Mouse (Mus musculus) limb, embryonic 11.5 days (tissue): ENCODE measurements at regions not wholly inside any gene's neighbourhood (a gene's known extent, or its start where the extent isn't known, plus 50 kb on each side); places are given as distances from the start of the nearest gene placed in this dataset.

Experiments used
- ATAC-seq: fragments of 200-750 bp; cut with Nextera tagmentation; 2 replicates; pipeline ENCODE4 v1.8.0; 2017; ENCODE audit warnings: low read depth; ENCODE audit not compliant: insufficient number of reproducible peaks, low FRiP score, low TSS enrichment
- DNase-seq: peaks from one replicate; pipeline ENCODE4 v3.0.0-alpha.2; 2015; ENCODE audit warnings: low spot score
- H3K27ac ChIP-seq: fragments of 300-500 bp; sonication (generic); replicated peaks from 2 replicates; pipeline ENCODE4 v1.5.1; 2014; ENCODE audit warnings: low read depth, mild to moderate bottlenecking, low read length
- H3K27me3 ChIP-seq: fragments of 300-500 bp; sonication (generic); 2 replicates; pipeline ENCODE4 v1.6.1; 2014; ENCODE audit warnings: mild to moderate bottlenecking, low read length, mixed read lengths; ENCODE audit not compliant: control insufficient read depth, insufficient read depth
- H3K36me3 ChIP-seq: fragments of 300-500 bp; sonication (generic); 2 replicates; pipeline ENCODE4 v1.6.1; 2014; ENCODE audit warnings: mild to moderate bottlenecking, low read length, moderate library complexity, mixed read lengths; ENCODE audit not compliant: control insufficient read depth, insufficient read depth
- H3K4me1 ChIP-seq: fragments of 300-500 bp; sonication (generic); 2 replicates; pipeline ENCODE4 v1.6.1; 2014; ENCODE audit warnings: low read length, mixed read lengths; ENCODE audit not compliant: control insufficient read depth, insufficient read depth
- H3K4me2 ChIP-seq: fragments of 300-500 bp; sonication (generic); 2 replicates; pipeline ENCODE4 v1.6.1; 2014; ENCODE audit warnings: low read depth, mild to moderate bottlenecking, moderate library complexity; ENCODE audit not compliant: severe bottlenecking
- H3K4me3 ChIP-seq: fragments of 300-500 bp; sonication (generic); 2 replicates; pipeline ENCODE4 v1.5.1; 2014; ENCODE audit warnings: low read depth, low read length
- H3K9ac ChIP-seq: fragments of 300-500 bp; sonication (generic); 2 replicates; pipeline ENCODE4 v1.6.1; 2014; ENCODE audit warnings: mild to moderate bottlenecking, low read length
- H3K9me3 ChIP-seq: fragments of 300-500 bp; sonication (generic); 2 replicates; pipeline ENCODE4 v1.6.1; 2016; ENCODE audit warnings: low read length; ENCODE audit not compliant: control insufficient read depth
- WGBS: fragments of 180-500 bp; shearing (Covaris S2); extraction: QIAGEN DNeasy Blood & Tissue Kit; methylation state at CpG from one replicate; pipeline ENCODE4 v1.1.7; 2014; 5-methylcytosine and 5-hydroxymethylcytosine counted together

DNA sequence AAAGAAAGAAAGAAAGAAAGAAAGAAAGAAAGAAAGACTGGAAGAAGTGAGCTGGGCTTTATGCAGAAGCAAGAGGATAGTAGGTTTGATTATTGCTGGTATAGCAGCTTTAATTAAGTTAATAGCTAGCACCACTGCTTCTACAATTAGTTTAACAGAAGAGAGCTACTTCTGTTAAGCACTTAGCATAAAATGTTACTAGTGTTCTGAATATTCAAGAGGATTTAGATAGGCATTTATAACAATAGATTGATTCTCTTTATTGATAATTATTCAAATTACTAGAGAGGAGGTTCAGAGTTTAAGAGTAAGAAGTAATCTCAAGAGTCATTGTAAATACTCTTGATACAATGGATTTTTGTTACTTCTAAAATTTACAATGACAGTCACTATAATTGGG, 346.1 kb upstream of the Pdgfd start:
- Histone ChIP-seq H3K27me3 (no peaks in the 10 kb centered on the region), H3K4me2 (no peak overlapping the region), H3K4me3 (no peak overlapping the region), H3K27ac (no peak overlapping the region), H3K36me3 (no peaks in the 10 kb centered on the region), H3K9me3 (no peaks in the 10 kb centered on the region), H3K4me1 (no peaks in the 10 kb centered on the region), H3K9ac (no peak overlapping the region)
- ATAC-seq (no peak), DNase-seq (no peak)

DNA sequence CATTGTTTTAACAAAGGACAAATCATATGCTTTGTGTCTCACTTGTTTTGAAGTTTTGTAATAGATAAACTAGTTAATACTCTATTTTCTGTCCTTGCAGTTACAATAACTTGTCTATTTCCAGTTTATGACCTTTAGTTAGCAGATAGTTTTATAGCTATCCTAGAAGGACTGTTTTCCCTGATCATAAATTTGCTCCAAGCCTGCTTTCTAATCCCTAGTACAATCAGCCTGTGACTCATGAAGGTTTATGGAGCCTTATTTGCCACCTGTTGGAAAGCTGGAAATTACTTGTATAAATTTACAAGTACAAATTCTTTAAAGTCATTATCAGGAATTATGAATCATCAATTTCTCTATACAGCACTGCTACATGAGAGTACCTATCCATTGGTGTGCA, 339.5 kb upstream of the Pdgfd start:
- no peak for DNase-seq
- H3K27ac ChIP-seq: no peak overlapping the region
- ATAC-seq: no peak

DNA sequence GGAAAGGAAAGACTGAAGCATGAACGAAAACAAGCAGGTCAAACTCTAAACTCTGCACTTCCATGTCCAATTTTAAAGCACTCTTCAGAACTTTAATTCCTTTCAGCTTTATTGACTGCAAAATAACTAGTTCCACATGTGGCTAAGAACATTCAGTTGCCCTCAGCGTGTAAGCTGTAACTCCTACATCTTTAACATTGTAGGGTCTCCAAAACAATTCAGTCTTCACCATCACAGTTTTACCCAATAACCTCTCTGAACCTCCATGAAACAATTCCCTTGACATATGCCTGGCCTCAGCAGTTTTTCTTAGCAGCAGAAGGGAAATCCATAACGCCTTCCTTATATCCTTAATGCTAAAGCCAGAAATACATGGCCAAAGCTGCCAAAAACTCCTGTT, 326.0 kb upstream of the Pdgfd start:
- WGBS: 12% methylated on average over 3 of the region's 3 CpGs
- H3K27ac ChIP-seq: no peak overlapping the region
- H3K4me2 ChIP-seq: no peak overlapping the region
- no peaks in the 10 kb centered on the region for H3K4me1 ChIP-seq
- no peak overlapping the region for H3K4me3 ChIP-seq
- no peaks in the 10 kb centered on the region for H3K27me3 ChIP-seq
- H3K9me3 ChIP-seq: no peaks in the 10 kb centered on the region
- no peak overlapping the region for H3K9ac ChIP-seq
- ATAC-seq (peak; percentile 73), DNase-seq (peak; percentile 26)
- no peaks in the 10 kb centered on the region for H3K36me3 ChIP-seq

More for the DNA sequence above, 339.5 kb upstream of the Pdgfd start:
- H3K4me2 ChIP-seq: no peak overlapping the region
- H3K4me3 ChIP-seq: no peak overlapping the region
- no peak overlapping the region for H3K9ac ChIP-seq
- no peaks in the 10 kb centered on the region for H3K9me3 ChIP-seq
- no peaks in the 10 kb centered on the region for H3K36me3 ChIP-seq
- no peaks in the 10 kb centered on the region for H3K27me3 ChIP-seq
- no peaks in the 10 kb centered on the region for H3K4me1 ChIP-seq

DNA sequence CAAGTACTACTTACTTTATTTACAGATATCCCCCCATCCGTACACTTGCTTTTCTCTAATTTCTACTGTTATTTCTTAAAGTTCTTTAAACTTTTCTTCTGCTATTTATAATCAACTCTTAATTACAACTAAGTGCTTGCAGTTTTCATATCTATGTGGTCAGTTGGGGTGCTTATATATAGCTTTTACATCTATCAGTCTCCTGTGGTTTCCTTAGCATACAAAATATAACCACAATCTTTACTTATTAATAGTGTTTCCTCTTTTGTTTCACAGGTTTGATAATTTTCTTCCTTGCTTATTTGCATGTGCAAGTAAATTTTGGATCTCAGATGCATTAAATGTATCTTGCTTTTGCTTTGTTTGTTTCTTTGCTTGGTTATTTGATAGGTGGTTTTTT, 288.7 kb upstream of the Pdgfd start:
- H3K27ac ChIP-seq: no peak overlapping the region

DNA sequence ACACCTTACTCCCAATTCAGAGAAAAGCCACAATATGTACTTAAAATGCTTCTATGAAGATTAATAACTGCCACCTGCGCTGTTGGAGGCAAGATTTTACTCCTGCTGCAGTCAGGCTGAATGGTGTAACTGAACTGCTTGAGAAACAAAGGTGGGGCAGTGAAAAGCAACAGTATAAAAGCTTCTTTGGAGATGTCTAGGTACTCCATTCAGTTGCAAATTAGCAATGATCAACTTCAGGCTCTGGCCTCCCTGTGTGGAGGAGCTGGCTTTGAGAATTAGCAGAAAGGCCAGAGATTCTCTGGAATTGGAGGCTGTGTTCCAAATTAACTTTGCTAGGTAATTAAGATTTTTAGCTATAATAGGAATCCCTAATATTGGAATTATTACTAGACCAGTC, 245.9 kb upstream of the Pdgfd start:
- Histone ChIP-seq H3K4me3 (no peak overlapping the region), H3K4me2 (no peak overlapping the region), H3K9me3 (no peaks in the 10 kb centered on the region; the same call in 1 of the 2 replicates), H3K27me3 (no peaks in the 10 kb centered on the region), H3K9ac (no peak overlapping the region), H3K4me1 (no peaks in the 10 kb centered on the region), H3K27ac (no peak overlapping the region), H3K36me3 (no peaks in the 10 kb centered on the region)
- ATAC-seq (no peak), DNase-seq (no peak)
- WGBS: 78% methylated on average over 1 of the region's 1 CpGs

More for the DNA sequence above, 288.7 kb upstream of the Pdgfd start:
- no peaks in the 10 kb centered on the region for H3K4me1 ChIP-seq
- H3K4me3 ChIP-seq: no peak overlapping the region
- H3K36me3 ChIP-seq: no peaks in the 10 kb centered on the region
- H3K27me3 ChIP-seq: no peaks in the 10 kb centered on the region
- no peak overlapping the region for H3K4me2 ChIP-seq
- ATAC-seq (no peak), DNase-seq (no peak)
- no peak overlapping the region for H3K9ac ChIP-seq
- H3K9me3 ChIP-seq: no peaks in the 10 kb centered on the region
- 94% methylated on average over 1 of the region's 1 CpGs for WGBS

DNA sequence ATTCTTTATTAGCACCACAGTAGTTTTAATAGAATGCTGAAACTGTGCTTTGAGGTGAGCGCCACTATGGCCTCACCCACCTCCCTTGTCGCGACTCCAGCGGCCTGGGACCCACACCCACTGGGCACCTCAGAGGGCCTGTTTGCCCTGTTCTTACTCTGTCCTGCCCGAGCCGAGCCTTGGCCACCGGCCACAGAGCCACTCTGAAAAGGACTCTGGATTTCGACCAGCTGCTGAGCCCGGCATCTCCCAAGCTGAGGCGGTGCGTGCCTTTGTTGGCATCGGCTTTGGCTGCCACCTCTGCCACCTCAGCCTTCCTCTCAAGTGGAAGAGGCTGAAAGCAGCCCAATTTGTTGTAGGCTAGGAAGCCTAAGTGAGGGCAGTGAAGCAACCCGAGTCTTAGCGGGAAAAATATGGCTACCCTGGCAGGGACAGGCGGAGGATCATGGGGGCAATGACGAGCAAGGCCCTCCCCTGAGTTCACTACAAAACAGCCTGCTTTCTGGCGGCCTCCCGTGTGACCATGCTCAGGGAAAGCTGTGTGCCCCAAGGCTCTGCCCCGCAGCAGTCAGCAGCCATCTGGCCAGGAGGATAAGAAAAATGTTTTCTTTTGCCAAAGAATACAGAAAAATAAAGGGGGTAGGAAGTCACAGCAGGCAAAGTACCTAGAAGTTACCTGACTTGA, 240.1 kb upstream of the Pdgfd start:
- Histone ChIP-seq H3K27ac (no peak overlapping the region), H3K4me2 (no peak overlapping the region), H3K36me3 (no peaks in the 10 kb centered on the region), H3K4me3 (no peak overlapping the region), H3K9me3 (peaks cover 3% of the 10 kb centered on the region; the same call in 1 of the 2 replicates), H3K27me3 (no peaks in the 10 kb centered on the region), H3K4me1 (no peaks in the 10 kb centered on the region), H3K9ac (no peak overlapping the region)
- ATAC-seq (no peak), DNase-seq (no peak)
- 92% methylated on average over 19 of the region's 19 CpGs for WGBS

DNA sequence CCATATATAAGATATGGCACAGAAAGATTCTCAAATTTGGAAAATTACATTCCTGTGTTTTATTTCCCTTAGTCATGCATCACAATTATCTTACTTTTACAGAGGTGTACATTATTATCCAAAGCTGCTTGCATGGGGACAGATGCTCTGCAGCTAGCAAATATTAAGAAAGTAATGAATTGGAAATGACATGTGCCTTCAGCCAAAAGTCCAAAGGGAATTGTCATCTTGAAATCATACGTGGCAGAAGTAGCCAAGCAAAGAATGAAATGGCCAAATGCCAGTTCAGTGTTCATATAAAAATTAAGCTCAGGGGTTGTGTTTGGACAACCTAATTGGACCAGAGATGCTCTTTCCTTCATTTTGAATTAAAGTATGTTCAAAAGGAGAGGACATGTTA, 196.1 kb upstream of the Pdgfd start:
- Histone ChIP-seq H3K4me1 (no peaks in the 10 kb centered on the region), H3K4me2 (no peak overlapping the region), H3K27ac (no peak overlapping the region), H3K9me3 (no peaks in the 10 kb centered on the region), H3K4me3 (no peak overlapping the region), H3K27me3 (no peaks in the 10 kb centered on the region), H3K36me3 (no peaks in the 10 kb centered on the region), H3K9ac (no peak overlapping the region)
- no peak for DNase-seq
- ATAC-seq: no peak
- 84% methylated on average over 1 of the region's 1 CpGs for WGBS
